Mouse (Mus musculus): ENCODE results near the gene Dph7.

DNA sequence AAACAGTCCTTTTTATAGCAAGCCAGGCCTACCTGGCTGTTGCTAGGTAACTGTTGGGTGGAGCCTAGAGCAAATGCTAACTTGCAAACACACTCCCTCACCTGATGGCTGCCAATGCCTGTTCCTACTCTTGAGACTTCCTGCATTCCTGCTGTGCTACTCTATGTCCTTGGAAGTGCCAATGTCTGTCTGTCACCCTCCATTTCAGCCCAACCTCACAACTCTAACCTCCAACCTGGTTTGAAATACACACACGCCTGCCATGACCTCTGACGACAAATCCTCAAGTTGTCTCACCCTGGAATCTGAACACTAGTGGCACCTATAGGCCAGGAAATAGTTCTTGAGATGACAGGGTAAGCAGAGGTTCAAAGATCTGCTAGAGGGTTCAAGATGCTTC, 33.1 kb upstream of the Dph7 start:
- TF ChIP-seq CTCF (IDR thresholded peaks at IDR 0.05; ENCODE audit: low read depth) (no peak), EP300 (IDR thresholded peaks at IDR 0.05; ENCODE audit: low read depth) (no peak)
